Mouse (Mus musculus): ENCODE results near the gene Agpat4.
A peak's percentile ranks its signal among the peaks of the same experiment; 100 is the strongest.

Agpat4 gene

DNA sequence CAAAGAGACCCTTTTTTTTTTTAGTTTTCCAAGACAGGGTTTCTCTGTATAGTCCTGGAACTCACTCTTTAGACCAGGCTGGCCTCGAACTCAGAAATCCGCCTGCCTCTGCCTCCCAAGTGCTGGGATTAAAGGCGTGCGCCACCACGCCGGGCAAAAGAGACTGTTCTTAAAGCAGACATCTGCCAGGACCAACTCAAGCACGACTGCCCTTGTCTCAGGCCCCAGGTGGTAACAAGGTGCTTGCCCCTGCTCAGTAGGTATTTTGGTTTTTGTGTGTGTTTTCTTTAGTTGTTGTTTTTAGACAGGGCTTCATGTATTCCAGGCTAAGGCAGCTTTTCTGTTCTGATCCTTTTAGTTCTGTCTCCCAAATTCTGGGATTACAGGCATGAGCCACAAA lies 43.4 kb downstream of the Agpat4 start:
- no peak for DNase-seq

GRCm38 (mm10) chr17:12162824-12163223 lies 44.3 kb downstream of the Agpat4 start:
- DNase-seq, result peak in 1 of 2 experiments; percentile 30

GRCm38 (mm10) chr17:12163403-12163802 lies 44.9 kb downstream of the Agpat4 start:
- DNase-seq, result peak in 1 of 2 experiments; percentile 22

DNA sequence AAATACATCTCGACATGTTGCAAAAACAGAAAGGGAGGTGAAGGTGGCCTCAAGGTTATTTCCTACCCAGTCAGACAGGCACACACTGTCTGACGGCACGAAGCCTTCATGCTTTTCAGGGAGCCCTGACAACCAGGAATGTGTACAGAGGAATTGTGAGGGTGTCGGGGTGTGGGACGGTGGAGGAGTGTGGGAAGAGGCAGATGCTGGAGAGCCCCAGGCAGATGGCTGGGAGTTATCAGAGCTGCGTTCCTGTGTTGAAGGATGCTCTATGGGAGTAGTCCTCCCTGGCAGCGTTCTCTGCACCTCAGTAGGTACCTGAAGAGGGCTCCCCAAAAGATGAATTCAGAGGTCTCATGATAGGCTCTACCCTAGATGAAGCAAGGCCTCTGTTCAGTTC lies 45.4 kb downstream of the Agpat4 start:
- DNase-seq, result no peak

- DNase-seq, result no peak
Observed at GRCm38 (mm10) chr17:12164507-12164906, 46.0 kb downstream of the Agpat4 start.

DNA sequence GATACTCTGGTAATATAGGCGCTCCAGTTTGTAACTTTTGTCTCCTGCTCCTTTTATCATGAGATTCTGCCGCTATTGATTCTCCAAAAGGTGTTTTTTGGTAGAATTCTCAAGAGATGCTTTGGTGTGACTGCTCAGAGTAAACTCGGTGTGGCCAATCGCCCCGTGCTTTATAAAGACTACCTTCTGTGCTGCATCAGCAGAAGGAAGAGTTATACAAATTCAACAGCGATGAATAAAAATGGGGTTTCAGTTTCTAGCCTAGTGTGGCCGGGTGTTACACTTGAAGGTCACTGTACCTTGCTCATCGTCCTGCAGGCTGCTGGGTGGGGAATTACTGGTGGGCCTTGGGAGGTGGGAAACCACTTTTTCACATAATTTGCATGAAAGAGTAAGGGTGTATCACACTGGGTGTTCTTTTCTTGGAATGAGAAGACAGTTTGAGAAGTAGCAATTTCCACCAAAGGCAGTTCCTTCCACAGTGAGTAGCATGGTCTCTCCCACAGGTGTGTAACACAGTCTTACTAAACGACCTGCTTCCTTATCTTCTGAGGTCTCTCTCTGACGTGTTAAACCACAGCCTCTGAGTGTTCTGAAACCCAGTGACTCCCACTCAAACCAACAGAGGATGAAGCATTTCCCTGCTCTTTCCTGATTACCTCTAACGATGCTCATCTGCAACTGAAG lies 46.6 kb downstream of the Agpat4 start:
- DNase-seq, result no peak

DNA sequence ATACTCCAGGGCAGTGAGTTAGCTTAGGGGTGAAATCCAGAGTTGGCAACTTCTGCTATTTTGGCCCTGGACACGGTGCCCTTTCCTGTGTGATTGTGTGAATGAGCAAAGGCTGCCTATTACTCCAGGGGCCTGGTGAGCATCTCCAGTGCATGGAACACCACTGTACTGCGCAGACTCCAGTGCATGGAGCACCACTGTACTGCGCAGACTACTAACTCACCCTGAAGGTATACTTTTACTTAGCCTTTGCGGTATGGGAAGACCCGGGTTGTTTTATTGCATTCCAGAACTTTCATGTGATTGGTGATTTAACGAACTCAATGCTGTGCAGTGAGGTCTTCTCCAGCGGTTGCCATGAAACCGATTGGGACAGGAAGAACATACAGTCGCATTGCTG lies 47.2 kb downstream of the Agpat4 start:
- DNase-seq, result no peak

DNA sequence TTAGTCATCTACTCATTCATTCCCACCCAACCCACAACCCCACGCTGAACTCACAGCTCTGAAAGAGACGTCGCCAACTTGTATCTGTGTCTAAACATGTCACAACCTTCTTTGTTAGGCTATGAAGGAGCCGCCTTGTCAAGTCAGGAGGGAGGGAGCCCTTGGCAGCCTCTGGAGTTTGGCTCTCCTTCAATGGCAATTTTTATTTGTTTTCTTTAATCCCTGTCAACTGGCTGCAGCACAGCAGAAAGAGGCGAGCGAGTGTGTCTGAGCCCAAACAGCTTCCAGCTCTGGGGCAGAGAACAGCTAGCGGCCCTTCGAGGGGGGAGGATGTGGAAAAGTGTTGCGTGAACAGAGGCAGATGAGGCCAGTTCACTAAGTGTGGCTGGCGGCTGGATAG lies 50.0 kb downstream of the Agpat4 start:
- peak; percentile 50 to 52 for DNase-seq

GRCm38 (mm10) chr17:12169326-12169836 lies 50.9 kb downstream of the Agpat4 start:
- DNase-seq, result peak; percentile 24 to 43

GRCm38 (mm10) chr17:12170791-12171497 lies 52.4 kb downstream of the Agpat4 start:
- no peak for DNase-seq

DNA sequence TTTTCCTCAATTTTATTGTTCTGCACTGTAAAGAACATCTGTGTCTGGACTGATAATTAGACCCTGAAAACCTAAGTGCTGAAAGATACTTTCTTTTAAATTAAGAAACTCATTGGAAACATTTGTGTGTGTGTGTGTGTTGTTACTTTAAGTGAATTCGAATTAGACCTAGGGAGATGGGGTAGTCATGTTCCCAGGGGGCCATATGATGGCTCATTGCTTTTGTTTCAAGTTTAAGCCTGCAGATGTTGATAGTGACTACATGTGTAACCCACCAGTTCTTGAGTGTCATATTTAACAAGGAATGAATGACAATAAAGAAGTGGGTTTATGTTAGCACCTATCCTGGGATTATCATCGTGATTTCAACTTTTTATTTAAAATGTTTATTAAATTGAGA lies 53.2 kb downstream of the Agpat4 start:
- DNase-seq, result no peak

GRCm38 (mm10) chr17:12174221-12174620 lies 55.7 kb downstream of the Agpat4 start:
- DNase-seq, result no peak

GRCm38 (mm10) chr17:12174896-12175295 lies 56.4 kb downstream of the Agpat4 start:
- no peak for DNase-seq

- no peak for DNase-seq
Observed at GRCm38 (mm10) chr17:12175626-12176025, 57.1 kb downstream of the Agpat4 start.

DNA sequence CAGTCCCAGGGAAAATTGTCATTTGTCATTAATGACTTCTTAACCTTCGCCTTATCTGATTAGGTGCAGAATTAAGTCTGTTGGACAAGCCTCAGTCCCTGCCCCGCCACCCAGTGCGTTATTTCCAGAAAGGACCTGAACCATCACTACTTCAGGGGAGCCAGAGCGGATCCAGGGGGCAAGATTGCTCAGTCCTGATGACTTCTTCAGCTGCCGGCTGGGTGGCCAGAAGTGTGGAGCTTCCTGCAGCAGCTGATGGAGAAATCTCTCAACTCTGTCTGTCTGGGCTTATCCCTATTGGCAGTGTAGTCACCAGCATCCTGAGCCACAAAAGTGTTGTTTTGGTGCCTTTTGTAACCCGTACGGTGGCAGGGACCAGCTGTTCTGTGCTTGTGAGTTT lies 60.8 kb downstream of the Agpat4 start:
- no peak for DNase-seq

DNA sequence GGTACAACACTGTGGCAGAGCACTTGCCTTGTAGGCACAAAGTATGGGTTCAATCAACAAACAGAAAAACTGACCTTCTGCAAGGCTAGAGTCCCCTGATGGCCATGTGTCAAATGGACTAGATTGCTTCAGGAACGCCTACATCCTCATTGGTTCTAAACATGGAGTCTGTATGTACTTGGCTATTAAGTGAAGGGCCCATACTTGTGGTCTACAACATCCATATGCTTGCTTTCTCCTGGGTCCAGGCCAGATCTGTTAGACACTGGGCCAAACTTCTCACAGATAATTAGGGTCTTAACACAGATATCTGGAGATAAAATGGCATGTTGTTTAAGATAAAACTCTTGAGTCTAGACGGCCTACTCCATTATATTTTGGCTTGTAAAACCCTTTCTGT lies 61.3 kb downstream of the Agpat4 start:
- DNase-seq, result no peak

DNA sequence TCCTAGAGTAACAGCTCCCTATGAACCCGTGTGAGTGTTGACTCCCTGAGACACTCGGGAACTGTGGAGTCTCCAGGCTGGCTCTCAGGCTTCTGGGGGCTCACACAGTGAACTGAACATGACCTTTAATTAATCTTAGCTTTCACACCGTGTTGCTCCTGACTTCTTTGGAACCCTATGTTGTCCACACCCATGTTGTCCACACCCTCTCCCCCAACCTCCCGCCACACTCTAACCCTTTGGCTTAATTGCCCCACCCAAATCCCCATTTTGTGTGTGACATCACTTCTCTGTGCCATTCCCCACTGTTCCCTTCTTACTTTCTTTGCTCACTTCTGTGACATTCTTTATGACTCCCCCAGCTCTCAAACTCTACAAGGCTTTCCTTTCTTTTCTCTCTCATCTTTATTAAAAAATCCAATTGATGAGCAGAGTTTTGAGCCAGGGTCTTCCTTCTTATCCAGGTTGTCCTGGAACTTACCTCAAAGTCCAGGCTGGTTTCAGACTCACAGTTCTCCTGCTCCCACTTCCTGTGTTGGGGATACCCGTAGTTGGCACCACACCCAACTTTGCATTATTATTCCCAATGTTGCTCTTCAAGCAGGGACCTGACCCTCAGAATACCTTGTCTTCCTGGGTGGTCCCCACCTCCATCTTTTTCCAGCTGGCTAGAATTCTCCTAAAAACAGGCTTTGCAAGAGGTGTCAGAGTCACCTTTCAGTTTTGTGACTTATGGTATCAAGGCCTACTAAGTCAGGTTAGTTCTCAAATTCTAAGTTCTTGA lies 64.4 kb downstream of the Agpat4 start:
- DNase-seq, result no peak

- no peak for DNase-seq
Observed at GRCm38 (mm10) chr17:12184283-12184682, 65.8 kb downstream of the Agpat4 start.

DNA sequence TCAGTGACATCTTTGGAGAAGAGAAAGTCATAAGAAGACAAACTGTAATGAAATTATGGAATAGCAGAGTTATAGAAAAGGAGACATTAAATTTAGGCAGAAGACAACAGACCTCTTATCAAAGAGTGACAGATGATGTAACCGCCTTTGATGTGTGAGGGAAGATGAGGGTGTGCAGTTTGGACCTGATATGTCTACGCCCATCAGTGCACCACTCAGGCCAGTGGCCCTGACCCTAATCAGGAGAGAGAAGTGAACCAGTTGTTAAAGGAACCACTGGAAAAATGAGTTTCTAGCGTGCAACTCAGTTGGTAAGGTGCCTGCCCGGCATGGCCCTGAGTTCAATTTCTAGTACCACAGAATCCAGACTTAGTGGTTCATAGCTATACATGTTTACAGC lies 67.4 kb downstream of the Agpat4 start:
- no peak for DNase-seq

- no peak for DNase-seq
Observed at GRCm38 (mm10) chr17:12186341-12186740, 67.8 kb downstream of the Agpat4 start.

GRCm38 (mm10) chr17:12187782-12188181 lies 69.3 kb downstream of the Agpat4 start:
- peak; percentile 33 to 50 for DNase-seq

GRCm38 (mm10) chr17:12195137-12195536 lies 76.6 kb downstream of the Agpat4 start:
- DNase-seq, result no peak

- DNase-seq, result no peak
Observed at GRCm38 (mm10) chr17:12195604-12196003, 77.1 kb downstream of the Agpat4 start.

- no peak for DNase-seq
Observed at GRCm38 (mm10) chr17:12199933-12200332, 81.4 kb downstream of the Agpat4 start.

Measured in cerebellum, postnatal 14 days (tissue).